Mouse (Mus musculus): ENCODE measurements at regions not wholly inside any gene's neighbourhood (a gene's known extent, or its start where the extent isn't known, plus 50 kb on each side); places are given as distances from the start of the nearest gene placed in this dataset.

GRCm38 (mm10) chr2:170288196-170288595 is 139.4 kb downstream of the Bcas1 start:
- dilution Hi-C loops (cut with MboI; ENCODE audit: extremely low pct_ligation_motif_present, extremely low pct_unique_long_range_greater_than_20kb, low sequenced_read_pairs): no loop called here
- no peak for DNase-seq (ENCODE audit: extremely low read depth)
- H3K4me1 ChIP-seq (ENCODE audit: control insufficient read depth in 1 of 2, insufficient read depth in 2 of 2): peaks cover 3 to 21% of the 10 kb centered on the region in 2 experiments; a peak in 3 of 4 replicates
- in situ Hi-C loops (cut with MboI; ENCODE audit: low pct_ligation_motif_present, low pct_unique_long_range_greater_than_20kb, low sequenced_read_pairs): loop anchor here (5.0 kb wide), 1 partner anchor 49 kb away; no protein-coding TSS in a partner anchor
- no peaks in the 10 kb centered on the region for H3K9me3 ChIP-seq (replicated peaks; ENCODE audit: low read length)
- H3K9ac ChIP-seq (ENCODE audit: insufficient read depth, low read depth): no peak overlapping the region
- no peak overlapping the region for H3K27ac ChIP-seq (ENCODE audit: insufficient read depth, low read depth)
- no peak overlapping the region for H3K4me2 ChIP-seq (ENCODE audit: insufficient read depth, low read depth, poor library complexity, severe bottlenecking)
- no peaks in the 10 kb centered on the region for H3K36me3 ChIP-seq (replicated peaks in 1 of 2; ENCODE audit: control insufficient read depth in 1 of 2, insufficient read depth in 1 of 2, low read length in 1 of 2)
- no peaks in the 10 kb centered on the region for H3K27me3 ChIP-seq (replicated peaks)
- H3K4me3 ChIP-seq (replicated peaks in 1 of 3; ENCODE audit: low read depth in 2 of 3, low read length in 2 of 3, poor library complexity in 1 of 3): no peak overlapping the region
- TF ChIP-seq ZNF384 (IDR thresholded peaks at IDR 0.05; ENCODE audit: low read depth, low read length) (no peak), IRF4 (IDR thresholded peaks at IDR 0.05; ENCODE audit: low read depth, low read length) (no peak), POLR2AphosphoS2 (IDR thresholded peaks at IDR 0.05; ENCODE audit: low read depth, low read length) (no peak), MAZ (IDR thresholded peaks at IDR 0.05; ENCODE audit: low read depth, low read length) (no peak), PAX5 (IDR thresholded peaks at IDR 0.05; ENCODE audit: low read length) (no peak), MXI1 (IDR thresholded peaks at IDR 0.05; ENCODE audit: low read depth, low read length) (no peak), ELF1 (IDR thresholded peaks at IDR 0.05; ENCODE audit: low read depth, low read length) (no peak), JUN (IDR thresholded peaks at IDR 0.05; ENCODE audit: insufficient read depth, low read depth, low read length) (no peak), CTCF (conservative IDR thresholded peaks at IDR 0.05 in 1 of 2, IDR thresholded peaks at IDR 0.05 in 1 of 2; ENCODE audit: low read depth in 2 of 2, low read length in 2 of 2) (no peak)
- H3K79me2 ChIP-seq (replicated peaks; ENCODE audit: control insufficient read depth, extremely low read depth, insufficient read depth, poor library complexity, severe bottlenecking): no peaks in the 10 kb centered on the region

GRCm38 (mm10) chr2:170287301-170287885 is 139.5 kb upstream of the Zfp217 start:
- Histone ChIP-seq H3K9ac (ENCODE audit: insufficient read depth, low read depth) (no peak overlapping the region), H3K27ac (ENCODE audit: insufficient read depth, low read depth) (no peak overlapping the region), H3K4me2 (ENCODE audit: insufficient read depth, low read depth, poor library complexity, severe bottlenecking) (no peak overlapping the region), H3K4me1 (ENCODE audit: control insufficient read depth in 1 of 2, insufficient read depth in 2 of 2) (peaks cover 3 to 21% of the 10 kb centered on the region in 2 experiments; a peak in 3 of 4 replicates), H3K36me3 (replicated peaks in 1 of 2; ENCODE audit: control insufficient read depth in 1 of 2, insufficient read depth in 1 of 2, low read length in 1 of 2) (no peaks in the 10 kb centered on the region), H3K27me3 (replicated peaks) (no peaks in the 10 kb centered on the region), H3K79me2 (replicated peaks; ENCODE audit: control insufficient read depth, extremely low read depth, insufficient read depth, poor library complexity, severe bottlenecking) (no peaks in the 10 kb centered on the region), H3K4me3 (replicated peaks in 1 of 3; ENCODE audit: low read depth in 2 of 3, low read length in 2 of 3, poor library complexity in 1 of 3) (no peak overlapping the region), H3K9me3 (replicated peaks; ENCODE audit: low read length) (no peaks in the 10 kb centered on the region)
- no peak for DNase-seq (ENCODE audit: extremely low read depth)
- dilution Hi-C loops (cut with MboI; ENCODE audit: extremely low pct_ligation_motif_present, extremely low pct_unique_long_range_greater_than_20kb, low sequenced_read_pairs): no loop called here
- TF ChIP-seq KAT2A (IDR thresholded peaks at IDR 0.05; ENCODE audit: insufficient replicate concordance, low read length) (no peak), ELF1 (IDR thresholded peaks at IDR 0.05; ENCODE audit: low read depth, low read length) (no peak), HCFC1 (IDR thresholded peaks at IDR 0.05; ENCODE audit: low read depth, low read length) (no peak), ZC3H11A (IDR thresholded peaks at IDR 0.05; ENCODE audit: low read depth, low read length) (no peak), RCOR1 (conservative IDR thresholded peaks at IDR 0.05; ENCODE audit: low read depth, low read length) (no peak), RAD21 (IDR thresholded peaks at IDR 0.05; ENCODE audit: low read depth, low read length) (no peak), IRF4 (IDR thresholded peaks at IDR 0.05; ENCODE audit: low read depth, low read length) (no peak), ETS1 (conservative IDR thresholded peaks at IDR 0.05; ENCODE audit: low read depth, low read length) (no peak), MXI1 (IDR thresholded peaks at IDR 0.05; ENCODE audit: low read depth, low read length) (no peak), SMC3 (IDR thresholded peaks at IDR 0.05; ENCODE audit: low read depth, low read length) (no peak)
- in situ Hi-C loops (cut with MboI; ENCODE audit: low pct_ligation_motif_present, low pct_unique_long_range_greater_than_20kb, low sequenced_read_pairs): loop anchor here (5.0 kb wide), 1 partner anchor 50 kb away; no protein-coding TSS in a partner anchor
